Mouse (Mus musculus): ENCODE data around the gene Olfr541.

DNA sequence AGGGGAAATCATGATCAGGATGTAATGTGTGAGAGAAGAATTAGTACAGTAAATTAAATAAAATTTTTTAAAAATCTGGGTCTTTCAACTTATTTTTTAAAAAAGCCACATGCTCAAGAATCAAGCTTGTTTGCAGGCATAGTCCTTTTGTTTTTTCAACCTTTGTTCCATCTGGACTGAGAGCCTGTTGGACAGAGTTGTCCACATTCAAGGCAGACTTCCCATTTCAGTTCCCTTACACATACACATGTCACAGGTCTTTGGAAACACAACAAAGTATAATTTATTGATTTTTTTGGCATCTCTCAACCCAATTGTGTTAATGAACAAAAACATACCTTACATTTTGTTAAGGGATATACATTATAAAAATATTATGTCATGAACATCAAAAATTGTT, 57.5 kb downstream of the Olfr541 start:
- no peak for TF ChIP-seq CTCF (IDR thresholded peaks at IDR 0.05; ENCODE audit: extremely low read depth, insufficient read depth, insufficient read length, insufficient replicate concordance)
- TF ChIP-seq POLR2A (IDR thresholded peaks at IDR 0.05; ENCODE audit: low read depth, low read length), result no peak
